Mouse (Mus musculus) ES-E14 (cell line): ENCODE data around the gene Psmc3ip.

ENCODE experiments used
- HCFC1 ChIP-seq: IDR thresholded peaks from 2 replicates; pipeline ENCODE4 v1.6.1; 2012; ENCODE audit warnings: low read length, inconsistent platforms, borderline replicate concordance; ENCODE audit not compliant: insufficient read depth
- MAFK ChIP-seq: IDR thresholded peaks from 2 replicates; pipeline ENCODE4 v1.6.1; 2014; ENCODE audit warnings: mild to moderate bottlenecking, low read depth, low read length, inconsistent platforms; ENCODE audit not compliant: insufficient read depth

- TF ChIP-seq MAFK (no peak), HCFC1 (no peak)
These were observed 42.3 kb downstream of the Psmc3ip start for GRCm38 (mm10) chr11:101052751-101053473.
